In the genomic region with DNA sequence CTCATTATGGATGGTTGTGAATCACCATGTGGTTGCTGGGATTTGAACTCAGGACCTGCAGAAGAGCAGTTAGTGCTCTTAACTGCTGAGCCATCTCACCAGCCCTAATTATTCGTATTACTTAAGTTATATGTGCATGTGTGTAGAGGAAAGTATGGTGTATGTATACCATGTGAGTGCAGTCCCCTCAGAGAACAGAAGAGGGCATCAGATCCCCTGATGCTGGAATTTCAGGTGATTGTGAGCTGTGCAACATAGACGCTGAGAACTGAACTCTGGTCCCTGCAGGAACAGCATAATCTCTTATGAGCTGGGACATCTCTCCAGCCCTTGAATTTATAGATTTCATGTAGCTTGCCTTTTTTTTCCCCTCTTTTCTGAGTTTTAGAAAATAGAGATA, we compare ENCODE assay signal across 12 mouse cellular contexts.
"Had no signal": no experiment of that assay in that cellular context is flagged by ENCODE, and none has a peak within 500 bp of the region (broad histone marks: within the 10 kb centered on the region; RNA-seq: fewer than 3 reads in every experiment).

No protein-coding gene starts in this region.

- H3K4me1 ChIP-seq: limb, embryonic 12.5 days; lung, embryonic 15.5 days; midbrain, embryonic 13.5 days; neural tube, embryonic 12.5 days had no signal

- ATAC-seq: midbrain, embryonic 13.5 days had no signal

- H3K4me2 ChIP-seq: limb, embryonic 12.5 days; lung, embryonic 15.5 days; midbrain, embryonic 13.5 days; neural tube, embryonic 12.5 days had no signal

- H3K9ac ChIP-seq: limb, embryonic 12.5 days; lung, embryonic 15.5 days; midbrain, embryonic 13.5 days; neural tube, embryonic 12.5 days had no signal

- H3K9me3 ChIP-seq: limb, embryonic 12.5 days; lung, embryonic 15.5 days; neural tube, embryonic 12.5 days had no signal

- DNase-seq: kidney, adult 11 months; kidney, postnatal 10 days; kidney, postnatal 4 days; lung, postnatal 36 days; right cerebral cortex, postnatal 4 days; spleen, adult 18-20 months; thymus, adult 2 months; thymus, postnatal 25 days had no signal

- H3K27me3 ChIP-seq: limb, embryonic 12.5 days; lung, embryonic 15.5 days; midbrain, embryonic 13.5 days; neural tube, embryonic 12.5 days had no signal

- H3K4me3 ChIP-seq: limb, embryonic 12.5 days; lung, embryonic 15.5 days; midbrain, embryonic 13.5 days; neural tube, embryonic 12.5 days had no signal

- H3K27ac ChIP-seq: limb, embryonic 12.5 days; lung, embryonic 15.5 days; midbrain, embryonic 13.5 days; neural tube, embryonic 12.5 days had no signal
